Mouse (Mus musculus): ENCODE measurements at regions not wholly inside any gene's neighbourhood (a gene's known extent, or its start where the extent isn't known, plus 50 kb on each side); places are given as distances from the start of the nearest gene placed in this dataset.

DNA sequence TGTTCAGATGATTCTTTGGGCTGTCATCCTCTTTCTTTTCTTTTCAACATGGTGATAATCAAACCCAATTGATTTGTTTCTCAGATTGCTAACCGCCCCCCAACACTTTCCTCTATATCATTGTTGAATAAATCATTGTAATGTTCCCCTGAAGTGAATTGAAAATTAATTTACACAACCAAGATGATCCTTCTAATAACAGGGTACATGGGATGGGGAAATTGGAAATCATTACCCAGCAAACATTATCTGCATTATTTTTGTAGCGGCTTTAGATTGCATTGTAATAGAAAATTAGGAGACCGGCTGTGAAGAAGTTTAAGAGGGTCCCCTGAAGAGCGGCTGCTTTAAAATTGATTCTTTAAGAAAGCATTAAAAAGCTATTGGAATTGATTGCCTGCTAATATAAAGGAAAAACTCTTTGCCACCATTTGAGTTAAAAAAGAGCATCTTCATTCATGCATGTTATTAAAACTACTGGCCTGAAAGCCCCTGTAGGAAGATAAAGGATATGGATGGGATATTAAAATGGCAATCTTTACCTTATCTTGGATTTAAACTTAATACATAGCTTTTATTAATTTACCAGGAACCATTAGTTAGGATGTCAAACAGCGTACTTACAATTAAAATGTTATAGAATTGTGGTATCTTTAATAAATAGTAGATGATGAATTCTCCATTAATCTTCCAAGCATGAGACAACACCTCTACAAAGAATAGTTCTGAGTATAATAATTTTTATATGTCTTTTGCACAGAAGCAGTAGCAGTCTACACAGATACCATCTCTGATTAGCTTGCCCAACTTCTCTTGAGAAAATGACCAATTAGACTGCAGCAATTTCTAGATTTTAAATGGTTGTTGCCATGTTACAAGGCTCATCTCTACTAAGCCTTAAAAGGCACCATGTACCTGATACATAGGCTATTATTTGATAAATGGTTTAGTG, 127.0 kb upstream of the Hs3st5 start:
- DNase-seq (ENCODE audit: extremely low read depth, insufficient read length, low spot score) = no peak

DNA sequence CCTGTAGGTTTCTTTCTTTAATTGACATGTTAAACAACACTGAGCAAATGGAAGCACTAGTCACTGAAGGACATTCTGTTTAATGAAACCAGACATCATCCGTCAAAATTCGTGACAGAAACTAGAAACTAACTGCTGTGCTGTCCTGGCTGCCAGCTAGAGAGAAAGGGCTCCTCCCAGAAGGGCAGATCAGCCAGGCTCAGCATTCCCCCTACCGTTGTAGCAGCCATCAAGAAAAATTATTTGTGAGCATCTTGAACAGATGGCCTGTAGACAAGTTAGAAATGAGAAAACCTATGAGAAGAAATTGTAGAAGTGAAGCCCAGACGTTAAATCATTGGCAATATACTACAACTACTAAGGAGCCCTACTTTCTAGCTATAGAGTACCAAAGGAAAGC, 123.3 kb upstream of the Hs3st5 start:
- no peak for DNase-seq (ENCODE audit: extremely low read depth, insufficient read length, low spot score)

DNA sequence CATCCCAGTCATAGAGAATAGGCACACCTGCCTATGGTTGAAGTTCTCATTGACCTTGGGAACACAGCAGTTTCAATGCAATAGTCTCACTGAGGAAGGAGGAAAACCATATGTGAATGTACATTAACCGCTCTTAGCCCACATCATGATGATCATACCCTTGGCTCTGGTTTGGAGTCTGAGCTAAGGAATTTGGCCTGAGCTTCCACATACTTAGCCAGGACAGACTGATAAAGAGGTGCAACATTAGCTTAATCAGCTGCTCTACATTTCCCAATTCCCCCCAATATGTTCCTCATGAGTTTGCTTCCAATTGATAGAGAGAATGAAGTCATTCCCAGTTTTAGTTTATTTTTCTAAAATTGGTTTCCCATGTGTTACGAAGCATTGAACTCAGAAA, 116.6 kb upstream of the Hs3st5 start:
- DNase-seq (ENCODE audit: extremely low read depth, insufficient read length, low spot score) = no peak

DNA sequence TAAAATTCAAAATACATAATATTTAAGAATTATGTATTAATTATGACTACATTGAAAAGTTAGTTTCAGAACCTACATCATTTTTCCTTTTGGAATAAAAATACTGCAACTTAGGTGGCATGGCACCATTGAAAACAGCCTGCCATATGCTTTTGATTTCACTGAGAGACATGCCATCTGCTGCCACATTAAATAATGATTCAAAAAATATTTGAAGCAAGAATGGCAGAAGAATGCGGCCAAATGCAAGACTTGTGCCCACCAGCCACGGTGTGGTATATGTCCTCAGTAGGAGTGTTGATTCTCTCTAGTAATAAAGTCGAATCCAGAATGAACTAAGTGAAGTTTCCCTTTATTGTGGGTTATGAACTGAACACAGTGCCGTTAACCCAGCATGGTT, 113.0 kb upstream of the Hs3st5 start:
- DNase-seq (ENCODE audit: extremely low read depth, insufficient read length, low spot score) = no peak

DNA sequence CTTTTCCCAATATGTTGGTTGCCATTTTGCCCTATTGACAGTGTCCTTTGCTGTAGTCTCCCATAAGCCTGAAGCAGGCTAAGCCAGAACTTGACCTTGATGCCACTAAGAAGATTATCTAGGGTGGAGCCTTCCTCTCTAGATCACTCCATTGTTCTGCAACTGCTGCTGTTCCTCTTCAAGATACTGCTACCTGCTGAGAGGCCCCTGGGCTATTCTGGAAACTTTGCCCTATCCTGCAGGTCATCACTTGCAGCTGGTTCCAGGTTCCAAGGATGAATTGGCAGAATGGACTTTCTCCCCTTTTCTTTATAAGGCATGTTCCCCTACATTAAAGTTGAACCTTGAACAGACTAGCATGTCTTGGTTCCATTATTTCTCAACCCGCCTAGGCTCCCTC, 110.0 kb upstream of the Hs3st5 start:
- no peak for DNase-seq (ENCODE audit: extremely low read depth, insufficient read length, low spot score)

DNA sequence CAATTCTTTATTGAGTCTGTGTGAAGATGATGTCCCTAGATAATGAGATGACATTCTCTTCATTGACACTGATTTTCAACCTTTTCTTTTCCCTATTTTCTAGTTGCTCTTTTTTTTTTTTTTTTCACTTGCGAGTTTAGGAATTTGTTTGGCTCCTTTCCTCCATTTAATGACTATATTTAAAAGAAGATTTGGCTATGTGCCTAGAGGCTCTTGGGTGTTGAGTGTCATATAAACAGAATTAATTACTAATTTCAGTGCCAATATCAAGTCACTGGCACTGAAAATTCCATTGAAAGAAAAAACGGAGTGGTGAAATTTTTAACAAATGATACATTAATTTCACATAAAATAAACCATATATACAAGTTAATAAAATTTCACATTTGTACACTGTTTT, 98.6 kb upstream of the Hs3st5 start:
- DNase-seq (ENCODE audit: extremely low read depth, insufficient read length, low spot score) = no peak

DNA sequence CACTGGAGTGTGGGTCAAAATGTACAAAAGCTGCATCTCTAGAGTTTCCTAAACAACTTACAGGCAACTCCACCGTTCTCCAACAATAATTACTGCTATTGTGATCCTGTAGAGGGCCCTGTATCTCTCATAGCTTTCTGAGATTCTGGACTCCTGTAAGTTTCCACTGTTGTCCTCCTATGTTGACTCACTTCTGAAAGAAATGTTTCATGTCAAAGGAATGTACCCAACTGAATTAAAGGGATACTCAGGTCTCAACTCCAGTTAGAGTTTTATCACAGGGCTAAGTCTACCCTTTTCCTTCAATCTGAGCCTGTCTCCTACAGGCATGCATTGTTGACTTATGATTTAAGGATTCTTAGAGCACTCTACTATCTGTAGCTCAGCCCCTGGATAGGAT, 75.3 kb upstream of the Hs3st5 start:
- DNase-seq (ENCODE audit: extremely low read depth, insufficient read length, low spot score) = peak; percentile 1

DNA sequence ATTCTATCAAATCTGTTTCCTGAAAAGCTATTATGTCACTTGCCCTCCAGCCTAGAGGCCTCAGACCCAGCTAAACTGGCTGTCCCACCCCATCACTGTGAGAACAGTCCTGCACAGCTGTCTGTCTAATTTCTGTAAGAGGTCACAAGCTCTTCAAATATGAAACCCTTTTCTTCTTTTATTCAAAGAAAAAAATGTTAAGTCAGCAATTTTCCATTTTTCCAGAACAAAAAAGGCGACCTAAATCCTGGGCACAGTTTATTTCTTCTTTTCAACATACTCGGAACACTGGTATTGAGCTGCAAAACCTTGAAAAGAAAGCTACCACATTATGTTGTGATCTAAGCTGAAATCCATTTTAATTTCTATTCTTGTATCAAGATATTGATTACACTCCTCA, 69.2 kb upstream of the Hs3st5 start:
- no peak for DNase-seq (ENCODE audit: extremely low read depth, insufficient read length, low spot score)

Measured in 3134 (cell line).